Mouse (Mus musculus) liver, adult 2 months (tissue): Measurements from ENCODE around the gene Krcc1. TPM values are rescaled to one million over a fixed set of nuclear protein-coding genes. Genes with fewer than 3 reads are reported as not detected.
"Not testable (repeated sequence)": the region's sequence is repeated elsewhere in the genome, so short reads cannot be mapped to it uniquely, and the experiment has no call there.

ENCODE experiments used
- DNase-seq: peaks from one replicate; pipeline ENCODE4 v3.0.0-alpha.2; 2011; ENCODE audit warnings: low read depth, low spot score; ENCODE audit errors: extremely low read depth
- H3K27ac ChIP-seq: fragments of 200-500 bp; replicated peaks from 2 replicates; pipeline ENCODE4 v1.5.1; 2012; ENCODE audit warnings: low read depth, mild to moderate bottlenecking, control low read depth, inconsistent platforms, low read length; ENCODE audit not compliant: insufficient read depth
- H3K27me3 ChIP-seq: fragments of 200-500 bp; 2 replicates; pipeline ENCODE4 v1.6.1; 2012; ENCODE audit warnings: mild to moderate bottlenecking, moderate library complexity, low read length, inconsistent platforms; ENCODE audit not compliant: control insufficient read depth, insufficient read depth
- H3K36me3 ChIP-seq: fragments of 200-500 bp; 2 replicates; pipeline ENCODE4 v1.6.1; 2012; ENCODE audit warnings: low read length, inconsistent platforms; ENCODE audit not compliant: control insufficient read depth, insufficient read depth
- H3K4me1 ChIP-seq: fragments of 200-500 bp; 2 replicates; pipeline ENCODE4 v1.6.1; 2011; ENCODE audit warnings: low read length; ENCODE audit not compliant: control insufficient read depth, insufficient read depth
- H3K4me3 ChIP-seq: fragments of 200-500 bp; 2 replicates; pipeline ENCODE4 v1.5.1; 2011; ENCODE audit warnings: low read depth, mild to moderate bottlenecking, control low read depth, low read length, moderate library complexity; ENCODE audit not compliant: insufficient read depth
- H3K79me2 ChIP-seq: fragments of 200-500 bp; 2 replicates; pipeline ENCODE4 v1.6.1; 2012; ENCODE audit warnings: inconsistent platforms, mild to moderate bottlenecking, low read length, moderate library complexity; ENCODE audit not compliant: control insufficient read depth, insufficient read depth
- H3K9ac ChIP-seq: fragments of 200-500 bp; 2 replicates; pipeline ENCODE4 v1.6.1; 2012; ENCODE audit warnings: low read depth, mild to moderate bottlenecking, control low read depth, inconsistent platforms, low read length
- CTCF ChIP-seq: fragments of 200-500 bp; IDR thresholded peaks from 2 replicates; pipeline ENCODE4 v1.5.1; 2011; ENCODE audit warnings: low read depth, low read length, control low read depth
- POLR2A ChIP-seq: fragments of 200-500 bp; IDR thresholded peaks from 2 replicates; pipeline ENCODE4 v1.6.1; 2011; ENCODE audit warnings: low read length, control low read depth; ENCODE audit not compliant: insufficient read depth; ENCODE audit errors: extremely low read depth
- WGBS: fragments of 180-500 bp; shearing (Covaris S2); methylation state at CpG from one replicate; pipeline ENCODE4 v1.1.7; 2018; 5-methylcytosine and 5-hydroxymethylcytosine counted together
- polyA plus RNA-seq: library from polyadenylated mRNA; depleted of rRNA; stranded (reverse); fragments of >200 nt; gene quantifications from 2 replicates; pipeline ENCODE4 v1.2.3, GENCODE M21; 2012
- total RNA-seq: library from RNA; depleted of rRNA; stranded (reverse); fragments of >200 nt; gene quantifications from 2 replicates; pipeline ENCODE4 v1.2.3, GENCODE M21; 2014

Gene Krcc1
- total and polyA plus RNA-seq, 2 experiments, result 9.0 to 56.6 TPM

- no peaks in the 10 kb centered on the region for H3K79me2 ChIP-seq
- TF ChIP-seq CTCF (no peak), POLR2A (no peak)
- H3K4me3 ChIP-seq, result no peak overlapping the region
- H3K9ac ChIP-seq, result no peak overlapping the region
- no peak overlapping the region for H3K27ac ChIP-seq
- no peak for DNase-seq
- H3K36me3 ChIP-seq, result no peaks in the 10 kb centered on the region
- H3K4me1 ChIP-seq, result peaks cover 3% of the 10 kb centered on the region; the same call in 1 of the 2 replicates
- WGBS, result 27% methylated on average over 1 of the region's 1 CpGs
- no peaks in the 10 kb centered on the region for H3K27me3 ChIP-seq
Measured at GRCm38 (mm10) chr6:71257375-71257774, 14.1 kb upstream of the Krcc1 start.

- TF ChIP-seq POLR2A (no peak), CTCF (no peak)
- no peak overlapping the region for H3K9ac ChIP-seq
- H3K79me2 ChIP-seq, result no peaks in the 10 kb centered on the region
- no peaks in the 10 kb centered on the region for H3K36me3 ChIP-seq
- whole genome bisulfite sequencing, result 52% methylated on average over 2 of the region's 2 CpGs
- H3K27me3 ChIP-seq, result no peaks in the 10 kb centered on the region
- no peak overlapping the region for H3K27ac ChIP-seq
- H3K4me1 ChIP-seq, result peaks cover 3% of the 10 kb centered on the region; the same call in 1 of the 2 replicates
- DNase-seq, result no peak
- H3K4me3 ChIP-seq, result no peak overlapping the region
Measured at GRCm38 (mm10) chr6:71258562-71258961, 12.9 kb upstream of the Krcc1 start.

- Histone ChIP-seq H3K36me3 (no peaks in the 10 kb centered on the region), H3K4me3 (no peak overlapping the region), H3K27ac (no peak overlapping the region), H3K9ac (no peak overlapping the region), H3K4me1 (peaks cover 3% of the 10 kb centered on the region; the same call in 1 of the 2 replicates), H3K79me2 (no peaks in the 10 kb centered on the region), H3K27me3 (no peaks in the 10 kb centered on the region)
- TF ChIP-seq POLR2A (no peak), CTCF (no peak)
- 93% methylated on average over 4 of the region's 4 CpGs for WGBS
- no peak for DNase-seq
Measured at GRCm38 (mm10) chr6:71259166-71259565, 12.3 kb upstream of the Krcc1 start.

- H3K36me3 ChIP-seq, result no peaks in the 10 kb centered on the region
- peaks cover 3% of the 10 kb centered on the region; the same call in 1 of the 2 replicates for H3K4me1 ChIP-seq
- DNase-seq, result no peak
- H3K9ac ChIP-seq, result no peak overlapping the region
- no peaks in the 10 kb centered on the region for H3K27me3 ChIP-seq
- no peak overlapping the region for H3K4me3 ChIP-seq
- H3K79me2 ChIP-seq, result no peaks in the 10 kb centered on the region
- no peak overlapping the region; the same call in 1 of the 2 replicates for H3K27ac ChIP-seq
- WGBS, result 63% methylated on average over 6 of the region's 6 CpGs
- TF ChIP-seq POLR2A, result no peak
- no peak for TF ChIP-seq CTCF
Measured at GRCm38 (mm10) chr6:71260051-71260640, 11.3 kb upstream of the Krcc1 start.

GRCm38 (mm10) chr6:71261060-71261459, 10.4 kb upstream of the Krcc1 start:
- Histone ChIP-seq H3K27ac (no peak overlapping the region; the same call in 1 of the 2 replicates), H3K4me1 (peaks cover 3% of the 10 kb centered on the region; the same call in 1 of the 2 replicates), H3K79me2 (no peaks in the 10 kb centered on the region), H3K36me3 (no peaks in the 10 kb centered on the region), H3K27me3 (no peaks in the 10 kb centered on the region), H3K4me3 (no peak overlapping the region), H3K9ac (no peak overlapping the region)
- peak; percentile 72 for DNase-seq
- TF ChIP-seq CTCF (no peak), POLR2A (no peak)
- 27% methylated on average over 3 of the region's 3 CpGs for WGBS

GRCm38 (mm10) chr6:71262142-71262833, 9.2 kb upstream of the Krcc1 start:
- Histone ChIP-seq H3K4me1 (peaks cover 3% of the 10 kb centered on the region; the same call in 1 of the 2 replicates), H3K27me3 (no peaks in the 10 kb centered on the region), H3K79me2 (no peaks in the 10 kb centered on the region), H3K4me3 (no peak overlapping the region), H3K9ac (no peak overlapping the region), H3K36me3 (no peaks in the 10 kb centered on the region), H3K27ac (no peak overlapping the region)
- TF ChIP-seq POLR2A (no peak), CTCF (no peak)
- WGBS, result 91% methylated on average over 8 of the region's 8 CpGs
- DNase-seq, result no peak

GRCm38 (mm10) chr6:71267603-71268002, 3.9 kb upstream of the Krcc1 start:
- not testable (repeated sequence) for H3K4me1 ChIP-seq, H3K4me3 ChIP-seq, H3K79me2 ChIP-seq, DNase-seq, H3K9ac ChIP-seq, H3K27me3 ChIP-seq, H3K36me3 ChIP-seq, H3K27ac ChIP-seq
- 86% methylated on average over 7 of the region's 7 CpGs for WGBS
